Mouse (Mus musculus): Measurements from ENCODE around the gene Gm32717. TPM values are rescaled to one million over a fixed set of nuclear protein-coding genes. Genes with fewer than 3 reads are reported as not detected.
"Not testable (repeated sequence)": the region's sequence is repeated elsewhere in the genome, so short reads cannot be mapped to it uniquely, and the experiment has no call there.

Gene Gm32717
- polyA plus RNA-seq, 1 experiment, result not detected

- Histone ChIP-seq H3K27ac (ENCODE audit: insufficient read depth, low read depth, low read length) (no peak within 1 kb of the TSS), H3K4me3 (ENCODE audit: insufficient read depth, low read length) (no peak within 1 kb of the TSS), H3K4me1 (ENCODE audit: control insufficient read depth, insufficient read depth, low read length) (no peaks in the 10 kb centered on the region)
- TF ChIP-seq CTCF (IDR thresholded peaks at IDR 0.05; ENCODE audit: low read depth, low read length), result no peak
- no peak for TF ChIP-seq POLR2A (IDR thresholded peaks at IDR 0.05; ENCODE audit: borderline replicate concordance, low read depth, low read length)
Measured at GRCm38 (mm10) chr10:118204642-118205041, 35.9 kb downstream of the Gm32717 start, which contains the start of gene Il22. Gene Il22, plus strand, starts transcription at chr10:118204942.

- H3K27ac ChIP-seq (ENCODE audit: insufficient read depth, low read depth, low read length); H3K4me3 ChIP-seq (ENCODE audit: insufficient read depth, low read length); H3K4me1 ChIP-seq (ENCODE audit: control insufficient read depth, insufficient read depth, low read length): not testable (repeated sequence)
Measured at GRCm38 (mm10) chr10:118195150-118195549, 45.4 kb downstream of the Gm32717 start.

Other genes with a start within 250 kb of the Gm32717 start
- gene Mdm1, start 99.0 kb downstream of the Gm32717 start, polyA plus RNA-seq (2012; ENCODE audit: insufficient read depth, insufficient read length, missing spikeins), result 12.0 and 12.8 TPM in 2 replicates
- gene Il22, start 35.8 kb downstream of the Gm32717 start, polyA plus RNA-seq (2012; ENCODE audit: insufficient read depth, insufficient read length, missing spikeins), result not detected in 2 replicates
- not detected in 2 replicates for gene Gm32802, start 17.9 kb upstream of the Gm32717 start, polyA plus RNA-seq (2012; ENCODE audit: insufficient read depth, insufficient read length, missing spikeins)
- not detected in 2 replicates for gene Iltifb, start 54.3 kb upstream of the Gm32717 start, polyA plus RNA-seq (2012; ENCODE audit: insufficient read depth, insufficient read length, missing spikeins)
- not detected in 2 replicates for gene Gm9040, start 86.2 kb upstream of the Gm32717 start, polyA plus RNA-seq (2012; ENCODE audit: insufficient read depth, insufficient read length, missing spikeins)
- gene Gm9044, start 91.6 kb upstream of the Gm32717 start, polyA plus RNA-seq (2012; ENCODE audit: insufficient read depth, insufficient read length, missing spikeins), result not detected in 2 replicates
- 0.49 TPM in 1 of 2 replicates, not detected in the other for gene Gm9045, start 97.1 kb upstream of the Gm32717 start, polyA plus RNA-seq (2012; ENCODE audit: insufficient read depth, insufficient read length, missing spikeins)
- gene Gm9046, start 102.5 kb upstream of the Gm32717 start, polyA plus RNA-seq (2012; ENCODE audit: insufficient read depth, insufficient read length, missing spikeins), result not detected in 2 replicates
- not detected in 2 replicates for gene Gm9048, start 107.9 kb upstream of the Gm32717 start, polyA plus RNA-seq (2012; ENCODE audit: insufficient read depth, insufficient read length, missing spikeins)
- 0.49 TPM in 1 of 2 replicates, not detected in the other for gene Gm9049, start 113.3 kb upstream of the Gm32717 start, polyA plus RNA-seq (2012; ENCODE audit: insufficient read depth, insufficient read length, missing spikeins)
- gene Ifng, start 200.3 kb upstream of the Gm32717 start, polyA plus RNA-seq (2012; ENCODE audit: insufficient read depth, insufficient read length, missing spikeins), result not detected in 2 replicates